Mouse (Mus musculus): ENCODE data around the gene Mfap3.
"Not testable (repeated sequence)": the region's sequence is repeated elsewhere in the genome, so short reads cannot be mapped to it uniquely, and the experiment has no call there.

Gene Mfap3

DNA sequence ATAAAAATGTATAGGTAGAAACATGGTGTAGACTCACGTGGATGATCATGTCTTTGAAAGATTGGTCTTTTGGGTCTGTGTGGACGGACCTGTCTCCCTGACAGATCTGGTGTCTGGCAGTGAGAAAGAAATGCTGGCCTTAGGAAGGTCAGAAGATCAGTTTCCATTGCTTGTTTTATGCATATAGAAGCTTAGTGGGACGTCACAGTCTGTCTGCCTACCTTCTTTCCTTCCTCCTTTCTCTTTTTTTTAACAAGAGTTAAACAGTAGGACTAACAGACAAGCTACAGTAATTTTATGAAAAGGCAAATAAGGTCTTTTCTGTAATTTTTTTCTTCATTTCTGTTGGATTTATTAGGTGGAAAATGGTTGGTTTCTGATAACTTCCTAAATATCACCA, 10.6 kb downstream of the Mfap3 start:
- no peak for DNase-seq (ENCODE audit: low spot score in 2 of 2)

DNA sequence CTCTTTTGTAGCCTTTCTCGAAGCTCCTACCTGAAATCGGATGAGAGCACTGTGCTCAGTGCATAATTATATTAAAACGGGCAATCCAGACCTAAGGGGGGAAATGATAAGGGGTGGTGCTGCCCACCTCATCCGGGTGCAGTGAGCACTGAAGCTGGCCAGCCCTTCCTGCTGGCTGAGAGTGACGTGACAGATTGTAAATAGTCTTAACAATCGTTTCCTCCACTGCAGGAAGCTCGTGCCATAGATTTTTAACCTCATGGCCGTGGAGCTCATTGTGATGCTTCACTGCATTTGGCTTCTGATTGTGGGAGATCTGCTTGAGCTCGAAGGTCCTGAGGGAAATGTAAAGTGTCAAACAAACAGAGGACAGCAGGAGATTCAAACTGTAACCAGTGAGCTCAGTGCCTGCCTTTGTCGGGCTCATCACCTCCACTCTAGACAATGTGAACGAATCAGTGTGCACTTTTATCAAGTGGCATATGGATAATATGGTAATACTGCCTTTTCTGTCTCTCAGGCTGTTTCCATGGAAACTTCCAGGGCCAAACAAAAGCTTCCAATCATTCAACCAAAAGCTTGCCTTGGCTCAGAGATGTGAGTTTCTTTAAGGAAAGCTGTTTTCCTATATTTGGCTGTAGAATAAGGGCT, 13.0 kb downstream of the Mfap3 start:
- no peak for DNase-seq (ENCODE audit: low spot score in 2 of 2)

DNA sequence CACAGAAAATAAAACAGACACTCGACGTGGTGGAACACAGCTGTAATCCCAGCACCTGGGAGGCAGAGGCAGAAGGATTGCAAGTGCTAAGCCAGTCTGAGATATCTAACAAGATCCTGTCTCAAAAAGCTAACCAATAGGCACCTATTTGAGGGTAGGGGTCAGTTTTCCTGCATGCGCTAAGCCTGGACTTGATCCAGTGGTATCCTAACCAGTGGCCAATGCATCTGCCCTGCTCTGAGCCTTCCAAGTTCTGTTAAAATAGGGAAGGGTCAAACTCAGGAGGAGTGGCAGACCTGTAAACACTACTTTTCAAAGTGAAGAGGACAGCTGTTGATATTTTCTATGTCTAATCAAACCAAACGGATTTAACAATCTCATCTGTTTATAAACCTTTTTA, 13.8 kb downstream of the Mfap3 start:
- no peak for DNase-seq (ENCODE audit: low spot score in 2 of 2)

DNA sequence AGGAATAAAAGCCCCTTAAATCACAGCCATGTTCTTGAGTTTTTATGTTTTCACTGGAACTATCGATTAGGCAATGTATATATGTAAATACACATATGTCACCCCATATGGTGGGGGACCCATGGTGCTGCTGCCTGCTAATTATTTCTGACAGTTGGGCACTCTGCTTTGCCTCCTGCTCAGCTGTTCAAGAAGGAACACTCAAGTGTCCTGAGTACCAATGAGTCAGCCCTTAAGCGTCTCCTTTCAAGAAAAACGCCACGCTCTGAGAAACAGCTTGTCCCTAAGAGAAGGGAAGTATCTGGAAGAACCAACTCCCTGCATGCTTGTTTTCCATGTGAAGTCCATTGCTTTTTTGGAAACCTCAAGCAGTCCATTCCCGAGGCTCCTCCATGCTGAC, 17.4 kb downstream of the Mfap3 start:
- no peak for DNase-seq (ENCODE audit: low spot score in 2 of 2)

DNA sequence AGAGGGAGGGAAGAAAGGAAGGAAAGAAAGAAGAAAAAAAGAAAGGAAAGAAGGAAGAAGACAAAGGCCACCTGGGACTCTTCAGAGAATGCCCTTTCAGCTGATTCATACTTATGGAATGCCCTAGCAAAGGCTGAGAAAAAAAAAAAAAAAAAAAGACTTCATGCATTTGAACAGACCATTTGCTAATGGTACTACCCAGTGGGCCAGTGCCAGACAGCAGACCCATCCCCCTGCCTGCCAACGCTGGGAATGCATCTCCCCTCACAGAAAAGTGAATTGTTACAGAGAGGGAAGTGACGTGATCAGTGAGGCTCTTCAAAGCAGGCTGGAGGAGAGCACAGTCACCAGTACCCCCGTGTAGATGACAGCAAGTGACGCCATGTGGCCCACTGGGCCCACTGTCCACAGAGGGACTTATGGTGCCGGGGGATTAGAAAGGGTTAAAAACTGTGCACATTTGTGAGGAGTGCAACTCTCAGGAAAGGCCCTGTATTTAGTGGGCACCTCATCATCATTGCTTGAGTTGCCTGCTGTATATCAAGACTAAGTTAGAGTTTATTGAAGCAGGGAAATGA, 21.5 kb downstream of the Mfap3 start:
- DNase-seq (ENCODE audit: low spot score in 2 of 2): no peak

DNA sequence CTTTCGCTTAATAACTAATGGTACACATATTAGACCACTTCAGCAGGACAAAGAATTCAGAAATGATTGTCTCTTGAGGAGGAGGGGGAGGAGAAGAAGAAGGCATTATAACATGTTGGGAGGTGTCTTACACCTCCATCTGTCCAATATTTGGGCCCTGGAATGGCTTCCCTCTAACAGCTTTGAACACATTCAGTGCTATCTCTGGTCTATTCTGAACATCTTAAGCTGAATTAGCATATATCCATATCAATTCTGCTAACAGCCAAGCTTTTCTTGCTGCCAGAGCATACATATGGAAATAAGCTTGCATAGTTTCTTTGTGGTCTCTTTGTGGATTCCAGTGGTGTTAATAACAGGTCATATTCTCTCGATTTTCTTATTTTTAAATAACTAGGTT, 22.2 kb downstream of the Mfap3 start:
- no peak for DNase-seq (ENCODE audit: low spot score in 2 of 2)

DNA sequence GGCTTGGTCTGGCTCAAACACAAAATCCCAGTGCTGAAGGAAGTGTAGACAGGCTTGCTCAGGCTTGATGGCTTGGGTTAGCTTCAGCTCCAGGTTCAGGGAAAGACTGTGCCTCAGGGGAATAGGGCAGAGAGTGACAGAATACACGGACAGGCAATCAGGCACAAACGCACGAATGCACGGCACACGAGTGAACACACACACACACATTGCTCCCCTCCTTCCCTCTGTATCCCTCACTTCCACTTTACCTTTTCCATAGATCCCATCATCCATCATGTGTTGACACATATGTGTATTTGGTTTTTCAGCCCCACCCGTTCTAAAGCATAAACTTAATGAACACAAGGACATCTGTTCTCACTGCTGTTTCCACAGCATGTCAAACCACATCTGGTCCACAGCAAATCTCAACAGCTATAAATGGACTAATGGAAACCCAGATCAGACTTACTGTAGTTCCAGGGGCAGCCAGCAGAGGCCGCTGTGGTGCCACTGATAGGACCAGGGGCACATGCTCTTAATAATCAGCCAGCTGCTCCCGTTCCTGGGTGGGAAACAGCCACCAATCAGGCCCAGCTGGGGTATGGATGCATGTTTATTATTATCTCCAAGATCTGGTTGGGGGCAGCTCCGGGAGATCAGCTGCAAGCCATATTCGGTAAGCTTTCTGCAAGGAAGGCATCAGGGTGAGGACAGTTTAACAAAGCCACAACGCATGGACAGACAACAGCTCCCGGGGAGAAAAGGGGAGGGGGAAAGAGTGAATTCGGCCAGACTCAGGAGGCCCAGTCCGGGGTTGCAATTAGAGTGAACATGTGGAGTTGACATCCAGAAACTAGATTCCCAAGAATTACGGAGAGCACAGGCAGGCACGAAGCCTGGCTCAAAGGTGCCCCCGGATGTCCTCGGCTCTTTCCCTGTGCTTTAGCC, 30.4 kb downstream of the Mfap3 start:
- peak; percentile 76 to 91 for DNase-seq (ENCODE audit: low spot score in 2 of 2)

DNA sequence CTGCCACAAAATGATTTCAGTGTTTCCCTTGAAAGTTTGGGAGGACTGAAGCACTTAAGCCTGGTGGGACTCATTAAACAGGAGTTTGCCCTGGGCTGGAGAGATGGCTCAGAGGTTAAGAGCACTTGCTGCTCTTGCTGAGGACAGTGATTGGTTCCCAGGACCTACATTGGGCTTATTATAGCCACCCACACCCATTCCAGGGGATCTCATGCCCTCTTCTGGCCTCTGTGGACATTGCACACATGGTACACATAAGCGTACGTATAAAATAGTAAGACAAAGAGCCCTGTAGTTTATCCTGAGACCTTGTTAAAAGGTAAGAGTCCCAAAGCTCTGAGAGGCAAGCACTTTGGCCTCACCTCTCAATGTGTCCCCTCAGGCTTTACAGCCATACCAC, 31.8 kb downstream of the Mfap3 start:
- no peak for DNase-seq (ENCODE audit: low spot score in 2 of 2)

DNA sequence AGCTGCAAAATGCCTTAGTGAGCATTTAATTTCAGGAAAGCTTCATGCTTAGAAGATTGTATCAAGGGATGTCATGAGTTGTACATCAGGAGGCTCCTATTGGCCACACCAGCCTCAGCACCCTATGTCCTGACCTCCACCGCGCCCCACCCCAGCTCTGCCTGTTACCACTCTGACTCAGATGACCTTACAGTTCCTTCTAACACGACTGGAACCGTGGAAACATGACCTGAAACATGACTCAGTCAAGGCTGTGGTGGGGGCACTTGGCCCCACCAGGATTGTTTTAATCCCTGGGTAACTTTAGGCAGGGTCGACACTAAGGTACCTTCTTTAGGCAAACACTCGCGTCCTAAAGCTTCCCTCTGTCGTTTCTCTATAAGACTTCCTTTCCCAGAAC, 32.6 kb downstream of the Mfap3 start:
- DNase-seq (ENCODE audit: low spot score in 2 of 2): no peak

DNA sequence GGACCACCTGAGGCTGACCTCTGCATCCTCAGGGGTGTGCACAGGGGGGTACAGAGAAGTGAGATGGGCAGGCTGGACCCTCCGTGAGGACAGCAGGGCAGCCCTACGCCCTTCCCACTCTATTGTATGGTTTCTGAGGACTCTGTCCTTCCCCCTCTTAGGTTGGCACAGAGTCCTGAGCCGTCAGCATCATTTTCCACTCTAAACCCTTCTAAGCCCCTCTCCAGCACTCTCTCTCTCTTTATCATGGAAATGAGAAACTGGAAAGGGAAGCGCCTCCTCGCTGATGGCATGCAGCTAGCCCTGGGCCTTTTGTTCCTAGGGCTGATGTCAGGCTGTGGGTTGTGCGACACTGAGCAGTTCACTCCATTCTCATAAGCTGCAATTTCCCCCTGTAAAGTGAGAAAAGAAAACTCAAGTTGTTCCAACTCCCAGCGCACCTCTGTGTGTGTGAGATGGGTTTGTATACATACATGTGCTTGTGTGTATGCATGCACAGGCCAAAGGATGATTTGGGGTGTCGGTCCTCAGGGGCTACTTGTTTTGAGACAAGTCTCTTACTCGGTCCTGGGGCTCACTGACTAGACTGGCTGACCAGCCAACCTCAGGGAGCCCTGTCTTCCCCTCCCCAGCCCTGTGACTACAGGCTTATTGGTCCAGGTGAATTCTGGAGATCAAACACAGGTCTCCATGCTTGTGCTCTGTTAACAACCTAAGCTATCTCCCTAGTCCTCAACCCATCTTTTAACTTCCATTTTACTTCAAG, 34.7 kb downstream of the Mfap3 start:
- DNase-seq (ENCODE audit: low spot score in 2 of 2): no peak

DNA sequence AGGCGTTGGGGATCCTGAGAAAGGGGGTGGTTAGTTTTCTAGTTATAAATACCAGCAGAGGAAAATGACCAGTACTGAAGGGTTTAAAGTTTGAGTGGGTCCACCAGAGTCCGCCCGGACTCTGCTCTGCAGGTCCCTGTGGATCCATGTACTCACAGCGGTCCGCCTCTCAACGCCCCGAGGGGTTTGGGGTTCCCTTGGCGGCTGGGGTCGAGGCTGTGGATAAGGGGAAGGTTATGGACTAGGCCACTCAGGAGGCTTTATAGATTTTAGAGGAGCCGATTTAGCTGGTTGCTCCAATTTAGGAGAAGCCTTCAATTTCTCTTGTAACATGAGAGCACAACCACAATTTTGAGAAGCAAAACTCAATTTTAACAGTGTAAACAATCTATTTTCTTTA, 39.5 kb downstream of the Mfap3 start:
- not testable (repeated sequence) for DNase-seq (ENCODE audit: low spot score in 2 of 2)

DNA sequence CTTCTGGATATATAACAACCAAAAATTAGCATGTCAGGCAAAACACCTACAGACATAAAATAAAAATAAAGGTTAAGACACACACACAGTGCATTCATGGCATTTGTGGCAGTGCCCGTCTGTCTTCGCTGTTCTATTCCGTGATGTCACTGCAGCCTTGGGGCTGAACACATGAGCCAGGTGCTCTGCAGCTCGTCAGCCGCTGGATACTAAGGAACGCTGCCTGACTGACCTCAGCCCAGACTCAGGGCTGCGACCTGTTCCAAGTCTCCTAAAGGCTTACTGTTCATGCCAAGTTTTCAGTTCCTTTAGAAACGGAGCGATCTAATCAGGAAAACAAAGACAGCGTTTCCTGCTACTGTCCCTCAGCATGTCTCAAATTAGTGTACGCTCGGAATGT, 46.1 kb downstream of the Mfap3 start:
- no peak for DNase-seq (ENCODE audit: low spot score in 2 of 2)

DNA sequence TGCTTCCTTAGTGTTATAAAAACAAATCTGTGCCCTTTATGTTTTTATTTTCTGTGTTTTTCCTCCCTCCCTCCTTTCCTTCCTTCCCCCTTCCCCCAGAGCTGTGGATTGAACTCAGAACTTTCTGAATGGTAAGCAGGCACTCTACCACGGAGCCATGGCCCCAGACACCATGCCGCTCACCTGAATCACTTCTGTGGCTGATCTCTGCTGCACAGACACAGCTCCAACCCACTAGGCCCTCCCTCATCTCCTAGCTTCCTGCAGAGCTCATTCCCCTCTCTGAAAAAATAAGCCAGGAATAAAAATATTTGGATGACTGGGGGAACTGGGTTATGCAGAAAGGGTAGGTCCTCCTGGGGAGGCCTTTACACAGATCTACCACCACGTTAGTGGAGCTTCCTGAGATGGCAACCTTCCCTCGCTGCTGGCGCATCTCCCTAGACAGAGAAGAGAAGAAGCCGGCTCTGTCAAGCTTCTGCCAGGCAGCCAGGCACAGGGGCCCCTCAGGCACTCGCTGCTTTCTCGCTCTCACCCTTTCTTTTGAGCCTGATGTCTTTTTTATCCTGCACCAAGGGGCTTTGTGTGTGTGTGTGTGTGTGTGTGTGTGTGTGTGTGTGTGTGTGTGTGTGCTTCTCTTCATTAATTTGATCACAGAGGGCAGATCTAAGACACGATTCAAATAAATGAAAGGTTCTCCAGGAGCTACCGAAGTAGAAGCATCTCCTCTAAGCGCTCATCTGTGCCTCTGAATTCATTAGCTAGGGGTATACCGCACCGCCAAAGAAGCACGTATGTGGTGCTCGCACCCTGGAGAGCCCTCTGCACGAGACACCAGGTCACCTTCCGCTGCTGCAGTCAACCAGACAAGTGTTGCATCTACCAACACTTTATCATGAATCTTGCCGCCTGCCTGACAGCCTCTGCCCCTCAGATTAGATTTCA, 47.9 kb downstream of the Mfap3 start:
- DNase-seq (ENCODE audit: low spot score in 2 of 2): peak in 1 of 2 experiments; percentile 28

DNA sequence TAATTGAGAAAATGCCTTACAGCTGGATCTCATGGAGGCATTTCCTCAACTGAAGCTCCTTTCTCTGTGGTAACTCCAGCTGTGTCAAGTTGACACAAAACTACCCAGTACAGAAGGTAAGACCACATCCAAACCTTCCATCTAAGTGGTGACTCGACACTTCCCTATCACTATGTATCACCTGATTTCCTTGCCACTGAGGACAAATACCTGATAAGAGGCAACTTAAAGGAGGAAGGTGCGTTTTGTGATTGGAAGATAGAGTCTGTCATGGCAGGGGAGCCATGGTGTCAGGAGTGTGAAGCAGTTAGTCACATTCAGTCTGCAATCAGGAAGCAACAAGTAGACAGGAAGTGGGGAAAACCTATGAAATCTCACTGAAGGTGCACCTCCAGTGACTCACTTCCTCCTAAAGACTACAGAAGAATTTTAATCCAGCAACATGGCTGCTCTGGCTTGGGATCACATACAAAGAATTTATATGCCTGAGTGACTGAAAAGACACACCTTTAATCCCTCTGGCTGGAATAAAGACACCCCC, 50.6 kb downstream of the Mfap3 start:
- DNase-seq (ENCODE audit: low spot score in 2 of 2): no peak

DNA sequence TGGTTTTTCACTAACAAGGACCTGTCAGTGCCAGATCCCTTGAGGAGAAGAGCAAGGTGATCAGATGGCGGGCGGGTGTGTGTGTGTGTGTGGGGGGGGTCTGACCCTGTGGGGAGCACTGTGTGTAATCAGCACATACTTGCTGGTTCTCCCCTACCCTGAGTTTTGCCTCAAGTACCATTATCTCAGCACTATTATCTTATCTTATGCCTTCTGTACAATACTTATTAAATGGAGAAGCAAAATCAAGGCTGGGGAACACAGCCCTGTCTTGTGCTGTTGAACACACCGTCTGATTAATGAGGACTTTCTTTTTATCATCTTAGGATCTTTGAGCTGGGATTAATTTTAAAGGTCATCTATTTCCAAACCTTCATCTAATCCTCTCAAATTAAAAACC, 52.6 kb downstream of the Mfap3 start:
- DNase-seq (ENCODE audit: low spot score in 2 of 2): no peak

DNA sequence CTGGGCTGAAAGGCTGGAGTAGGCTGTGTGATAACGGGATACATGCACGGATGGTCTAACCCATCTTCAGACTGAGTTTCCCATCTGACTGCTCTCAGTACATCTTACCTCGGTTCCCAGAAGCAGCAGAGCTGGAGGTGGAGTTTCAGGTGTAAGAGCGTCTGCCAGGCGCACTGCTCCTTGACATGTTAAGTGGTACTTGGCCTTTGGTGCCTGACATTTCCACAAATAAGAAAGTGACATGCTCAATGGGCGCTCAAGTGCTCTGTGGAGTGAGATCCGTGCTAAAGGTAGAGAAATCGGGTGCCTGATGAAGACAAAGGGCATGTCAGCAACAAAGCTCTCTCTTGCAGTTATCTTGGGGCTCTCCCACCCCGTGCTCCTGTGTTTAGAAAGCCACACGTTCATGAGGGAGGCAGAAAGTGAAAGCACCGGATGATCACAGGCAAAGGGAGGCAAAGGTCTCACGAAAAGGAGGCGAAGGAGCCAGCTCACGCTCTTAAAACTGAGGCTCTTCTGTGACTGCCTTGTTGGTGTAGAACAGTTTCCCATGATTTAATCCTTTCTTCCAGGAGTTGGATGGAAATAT, 55.3 kb downstream of the Mfap3 start:
- DNase-seq (ENCODE audit: low spot score in 2 of 2): no peak

DNA sequence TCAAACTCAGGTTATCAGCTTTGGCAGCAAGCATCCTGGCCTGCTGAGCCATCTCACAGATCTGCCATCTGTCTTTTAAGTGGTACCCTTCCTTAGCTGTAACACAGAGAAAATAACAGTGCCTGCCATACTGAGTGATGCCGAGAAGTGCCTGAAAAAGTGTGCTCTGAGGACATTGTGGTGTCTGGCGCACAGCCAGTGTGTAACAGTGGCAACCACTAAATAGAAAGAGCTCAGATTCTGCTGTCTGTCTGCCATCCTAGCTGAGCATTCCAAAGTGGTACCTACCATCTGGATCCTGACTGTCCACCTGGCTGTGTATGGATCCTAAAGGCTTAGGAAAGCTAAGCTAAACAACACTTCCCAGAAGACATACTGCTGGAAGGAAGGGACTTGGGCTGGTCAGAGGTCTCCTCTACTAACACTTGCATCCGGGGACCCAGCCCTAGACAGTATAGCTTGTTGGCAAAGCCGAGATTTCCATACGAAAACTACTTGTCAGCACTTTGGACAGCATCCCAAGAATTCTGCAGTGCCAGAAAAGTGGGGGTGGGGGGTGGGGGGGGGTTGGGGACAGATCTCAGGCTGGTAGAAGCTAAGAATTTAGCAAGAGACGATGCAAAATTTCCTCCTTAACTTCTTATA, 58.5 kb downstream of the Mfap3 start:
- DNase-seq (ENCODE audit: low spot score in 2 of 2): no peak

DNA sequence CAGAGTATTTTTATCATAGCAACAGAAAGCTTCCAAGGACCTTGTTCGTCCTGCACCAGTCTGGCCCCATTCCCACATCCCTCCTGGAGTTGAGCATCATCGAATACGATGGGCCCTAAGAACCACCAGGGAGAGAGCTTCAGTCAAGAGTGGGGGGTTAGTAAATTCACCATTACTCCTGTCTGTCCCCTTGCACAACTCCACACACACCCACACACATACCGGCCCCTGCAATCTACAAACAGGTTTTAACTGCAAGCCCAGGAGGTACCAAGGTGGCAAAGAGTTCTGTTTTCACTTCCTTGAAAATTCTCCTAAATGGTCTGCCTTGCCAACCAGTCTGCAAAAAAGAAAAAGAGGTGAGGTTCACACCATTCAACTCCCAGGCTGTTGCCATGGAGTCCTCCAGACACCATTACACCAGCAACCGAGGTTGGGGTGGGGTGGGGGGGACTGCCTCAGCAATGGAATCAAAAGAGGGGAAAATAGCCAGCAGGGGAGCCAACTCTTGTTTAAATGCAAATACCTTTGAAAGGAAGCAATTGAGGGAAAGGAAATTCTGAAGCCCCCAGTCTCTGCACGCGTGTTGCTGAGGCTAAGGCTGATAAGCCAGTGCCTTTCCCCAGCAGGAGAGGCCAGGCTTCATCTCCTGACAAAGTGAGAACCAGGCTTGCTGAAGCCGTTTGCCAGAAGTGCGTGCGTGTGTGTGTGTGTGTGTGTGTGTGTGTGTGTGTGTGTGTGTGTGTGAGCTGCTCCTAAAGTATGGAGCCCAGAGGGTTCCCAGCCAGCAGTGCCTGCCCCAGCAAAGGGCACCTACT, 64.6 kb downstream of the Mfap3 start:
- no peak for DNase-seq (ENCODE audit: low spot score in 2 of 2)

Data from cerebellum, postnatal 4 days (tissue).